Comparison of ENCODE assay signal across 11 mouse cellular contexts in the genomic region with DNA sequence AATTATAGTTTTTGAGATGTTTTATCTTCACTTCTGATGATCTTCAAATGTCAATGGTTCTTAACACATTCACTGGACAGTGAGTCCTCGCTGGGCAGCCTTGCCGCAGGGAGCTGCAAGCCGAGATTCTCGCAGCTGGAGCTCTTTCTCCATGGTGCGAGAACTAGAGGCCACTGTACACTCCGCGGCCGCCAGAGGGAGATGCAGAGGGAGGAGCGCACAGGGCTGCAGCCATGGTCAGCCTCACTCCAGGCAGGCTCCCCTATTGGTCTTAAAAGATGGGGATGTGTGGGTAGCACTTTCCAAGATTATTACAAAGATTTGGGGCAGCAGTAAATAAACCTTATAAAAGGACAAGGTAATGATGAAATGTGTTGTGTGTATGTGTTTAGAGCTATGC. TPM values are rescaled to one million over a fixed set of nuclear protein-coding genes. Genes with fewer than 3 reads are reported as not detected.
A peak's percentile ranks its signal among the peaks of the same experiment; 100 is the strongest.
DNase-seq lines count a peak whose midpoint lies in the region; ATAC-seq and TF ChIP-seq lines count a peak whose summit lies in the region.
"Had no signal": no experiment of that assay in that cellular context is flagged by ENCODE, and none has a peak within 500 bp of the region (broad histone marks: within the 10 kb centered on the region; RNA-seq: fewer than 3 reads in every experiment).

No protein-coding gene starts in this region.

- no peak for ATAC-seq in hindbrain, postnatal 0 days
- ATAC-seq in hindbrain, embryonic 12.5 days (ENCODE audit: low FRiP score), result no peak
- ATAC-seq in frontal cortex, adult (ENCODE audit: low TSS enrichment), result no peak; the same call in 1 of the 2 replicates

- H3K9ac ChIP-seq in hindbrain, postnatal 0 days (replicated peaks; ENCODE audit: low read length), result no peak overlapping the region
- H3K9ac ChIP-seq in hindbrain, embryonic 12.5 days, result no peak overlapping the region
- H3K9ac ChIP-seq: liver, embryonic 13.5 days had no signal

- H3K4me3 ChIP-seq in hindbrain, postnatal 0 days (ENCODE audit: low read length), result no peak overlapping the region
- no peak overlapping the region for H3K4me3 ChIP-seq in hindbrain, embryonic 12.5 days
- H3K4me3 ChIP-seq in small intestine, adult 2 months (ENCODE audit: low read depth, low read length), result no peak overlapping the region
- H3K4me3 ChIP-seq: erythroblast, embryonic 14.5 days; liver, embryonic 13.5 days had no signal

- peak; percentile 4 for DNase-seq in hindbrain, postnatal 0 days (ENCODE audit: low spot score)
- peak; percentile 1 for DNase-seq in right cerebral cortex, postnatal 4 days
- DNase-seq in right cerebral cortex, postnatal 36 days (ENCODE audit: low spot score in 2 of 2), result no peak
- DNase-seq in embryo, embryonic 11.5 days (ENCODE audit: low read depth, low spot score), result peak; percentile 1
- DNase-seq: liver, embryonic 13.5 days; thymus, postnatal 36 days had no signal

- no peak for TF ChIP-seq POLR2A in small intestine, adult 2 months (IDR thresholded peaks at IDR 0.05; ENCODE audit: low read depth, low read length)

- no peaks in the 10 kb centered on the region for H3K4me1 ChIP-seq in hindbrain, postnatal 0 days (ENCODE audit: insufficient read depth, low read length)
- H3K4me1 ChIP-seq in hindbrain, embryonic 12.5 days, result no peaks in the 10 kb centered on the region
- H3K4me1 ChIP-seq in small intestine, adult 2 months (ENCODE audit: control insufficient read depth, insufficient read depth, insufficient read length, low read length), result no peaks in the 10 kb centered on the region
- H3K4me1 ChIP-seq: liver, embryonic 13.5 days had no signal

- H3K36me3 ChIP-seq in hindbrain, postnatal 0 days (ENCODE audit: insufficient read depth, low read length), result no peaks in the 10 kb centered on the region
- H3K36me3 ChIP-seq in hindbrain, embryonic 12.5 days, result no peaks in the 10 kb centered on the region
- H3K36me3 ChIP-seq in small intestine, adult 2 months (ENCODE audit: control insufficient read depth, insufficient read depth, low read length), result no peaks in the 10 kb centered on the region
- H3K36me3 ChIP-seq: liver, embryonic 13.5 days had no signal

- H3K27me3 ChIP-seq in hindbrain, postnatal 0 days (ENCODE audit: insufficient read depth, low read length), result no peaks in the 10 kb centered on the region
- H3K27me3 ChIP-seq in hindbrain, embryonic 12.5 days, result no peaks in the 10 kb centered on the region
- no peaks in the 10 kb centered on the region for H3K27me3 ChIP-seq in small intestine, adult 2 months (ENCODE audit: control insufficient read depth, insufficient read depth, low read length)
- H3K27me3 ChIP-seq: liver, embryonic 13.5 days had no signal

- no peak overlapping the region for H3K4me2 ChIP-seq in hindbrain, postnatal 0 days (ENCODE audit: low read depth, low read length)
- H3K4me2 ChIP-seq in hindbrain, embryonic 12.5 days (replicated peaks), result no peak overlapping the region
- H3K4me2 ChIP-seq: liver, embryonic 13.5 days had no signal

- WGBS in hindbrain, postnatal 0 days, result 17% methylated on average over 9 of the region's 9 CpGs
- 9% methylated on average over 9 of the region's 9 CpGs for WGBS in hindbrain, embryonic 12.5 days
- WGBS in small intestine, adult 2 months, result 20% methylated on average over 9 of the region's 9 CpGs

- H3K27ac ChIP-seq in hindbrain, postnatal 0 days, result no peak overlapping the region
- no peak overlapping the region for H3K27ac ChIP-seq in hindbrain, embryonic 12.5 days
- H3K27ac ChIP-seq in small intestine, adult 2 months (ENCODE audit: insufficient read depth, low read depth, low read length), result no peak overlapping the region
- H3K27ac ChIP-seq: liver, embryonic 13.5 days had no signal

- no peaks in the 10 kb centered on the region for H3K9me3 ChIP-seq in hindbrain, postnatal 0 days (ENCODE audit: low read length)
- no peaks in the 10 kb centered on the region; the same call in 1 of the 2 replicates for H3K9me3 ChIP-seq in hindbrain, embryonic 12.5 days (replicated peaks)
- H3K9me3 ChIP-seq: liver, embryonic 13.5 days had no signal

- peak; percentile 48 for TF ChIP-seq CTCF in hindbrain, postnatal 0 days (IDR thresholded peaks at IDR 0.05; ENCODE audit: low read depth)
- TF ChIP-seq CTCF in small intestine, adult 2 months (IDR thresholded peaks at IDR 0.05; ENCODE audit: extremely low read depth, insufficient read length, insufficient replicate concordance, low read depth, low read length), result peak; percentile 60; the same call in 1 of the 2 replicates

RNA-seq across cellular contexts. Expression of gene Psg25, which starts 20.6 kb away (rescaled TPM):
- not detected in 2 replicates for total RNA-seq in hindbrain, postnatal 0 days (2014; rRNA removed)
- not detected in 2 replicates for polyA plus RNA-seq in hindbrain, postnatal 0 days (2015; fragmentation: Nextera tagmentation; extraction: Ambion mirVana)
- not detected in 2 replicates for polyA plus RNA-seq in hindbrain, embryonic 12.5 days (2016; fragmentation: Nextera tagmentation; extraction: Ambion mirVana)
- polyA plus RNA-seq in small intestine, adult 2 months (2012; rRNA removed), result 0.10 and 0.55 TPM in 2 replicates
- total RNA-seq: MEL had no signal
- polyA plus RNA-seq: erythroblast, embryonic 14.5 days; liver, embryonic 13.5 days had no signal

RNA-seq across cellular contexts. Expression of gene Psg26, which starts 27.5 kb away (rescaled TPM):
- not detected in 2 replicates for total RNA-seq in hindbrain, postnatal 0 days (2014; rRNA removed)
- polyA plus RNA-seq in hindbrain, postnatal 0 days (2015; fragmentation: Nextera tagmentation; extraction: Ambion mirVana), result not detected in 2 replicates
- not detected in 2 replicates for polyA plus RNA-seq in hindbrain, embryonic 12.5 days (2016; fragmentation: Nextera tagmentation; extraction: Ambion mirVana)
- polyA plus RNA-seq in small intestine, adult 2 months (2012; rRNA removed), result 0.18 TPM in 1 of 2 replicates, not detected in the other
- total RNA-seq: MEL had no signal
- polyA plus RNA-seq: erythroblast, embryonic 14.5 days; liver, embryonic 13.5 days had no signal

RNA-seq across cellular contexts. Expression of gene Psg27, which starts 55.6 kb away (rescaled TPM):
- total RNA-seq in hindbrain, postnatal 0 days (2014; rRNA removed), result not detected in 2 replicates
- polyA plus RNA-seq in hindbrain, postnatal 0 days (2015; fragmentation: Nextera tagmentation; extraction: Ambion mirVana), result not detected in 2 replicates
- not detected in 2 replicates for polyA plus RNA-seq in hindbrain, embryonic 12.5 days (2016; fragmentation: Nextera tagmentation; extraction: Ambion mirVana)
- polyA plus RNA-seq in small intestine, adult 2 months (2012; rRNA removed), result 0.04 and 0.09 TPM in 2 replicates
- total RNA-seq: MEL had no signal
- polyA plus RNA-seq: erythroblast, embryonic 14.5 days; liver, embryonic 13.5 days had no signal

Comparison
In these comparisons a context has a peak if more than half of its experiments do, and no peak if none do; other contexts are left out.
1. DNase-seq: peak in hindbrain, postnatal 0 days (single experiment), right cerebral cortex, postnatal 4 days (single experiment) and embryo, embryonic 11.5 days (single experiment); none in right cerebral cortex, postnatal 36 days (0 of 2).